Mouse (Mus musculus) layer of hippocampus, adult 2 months (tissue): Measurements from ENCODE around the gene Zfp239. TPM values are rescaled to one million over a fixed set of nuclear protein-coding genes. Genes with fewer than 3 reads are reported as not detected.
"Not testable (repeated sequence)": the region's sequence is repeated elsewhere in the genome, so short reads cannot be mapped to it uniquely, and the experiment has no call there.

ENCODE experiments used
- DNase-seq, 2 experiments: peaks; one replicate each; pipeline ENCODE4 v3.0.0; 2022; ENCODE audit warnings: low spot score in 2 of 2
- H3K27ac ChIP-seq: fragments of 200-600 bp; 2 replicates; pipeline ENCODE4 v1.8.1; 2022
- H3K4me3 ChIP-seq: fragments of 200-600 bp; 2 replicates; pipeline ENCODE4 v1.8.1; 2022; ENCODE audit warnings: mild to moderate bottlenecking
- CTCF ChIP-seq: fragments of 200-600 bp; conservative IDR thresholded peaks from 2 replicates; pipeline ENCODE4 v1.8.1; 2022; ENCODE audit warnings: antibody characterized with exemption, mild to moderate bottlenecking, moderate library complexity
- total RNA-seq, 2 experiments: library from RNA; stranded (reverse); gene quantifications; 2 replicates each; pipeline ENCODE4 v1.2.3; 2021

Zfp239 gene
- total RNA-seq, 2 experiments from 2014 or later: 35.9 to 38.4 TPM

- peak overlapping the region; percentile 92 for H3K27ac ChIP-seq
- TF ChIP-seq CTCF: no peak
- H3K4me3 ChIP-seq: peak overlapping the region; percentile 89
- DNase-seq: no peak
Observed at GRCm38 (mm10) chr6:117862465-117862864, 565 bp downstream of the Zfp239 start.

DNA sequence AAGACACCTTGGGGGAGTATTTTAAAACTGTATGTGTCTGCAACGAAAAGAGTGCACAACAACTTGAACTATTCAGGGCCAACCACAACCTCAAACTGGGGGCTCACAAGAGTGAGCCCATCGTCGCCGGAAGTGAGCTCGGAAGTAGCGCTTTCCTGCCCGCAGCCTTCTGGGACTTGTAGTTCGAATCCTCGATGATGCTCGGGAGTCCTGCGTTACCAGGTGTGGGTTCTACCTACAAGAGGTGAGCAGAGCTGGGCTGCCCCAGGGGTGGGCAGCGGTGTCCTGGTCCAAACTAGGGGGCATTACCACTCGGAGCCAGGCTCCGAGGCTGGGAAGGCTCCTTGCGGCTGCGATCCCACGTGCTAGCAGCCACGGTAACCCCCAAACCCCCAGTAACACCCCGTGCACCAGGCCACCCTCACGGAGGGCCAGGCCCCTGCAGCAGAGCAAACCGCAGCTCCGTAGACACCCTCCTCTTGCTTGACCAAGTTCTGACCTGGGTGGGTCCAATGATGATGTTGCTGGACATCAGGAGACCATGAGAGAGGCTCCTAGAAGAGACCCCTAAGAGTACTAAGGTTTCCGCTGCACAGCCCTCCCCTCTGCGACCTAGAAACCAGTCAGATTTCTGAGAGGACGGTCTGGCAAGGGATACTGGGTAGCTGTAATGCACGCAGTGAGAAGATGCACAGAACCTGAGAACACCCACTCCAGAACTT lies 1.2 kb downstream of the Zfp239 start:
- peak; percentile 67 to 68 for DNase-seq
- Histone ChIP-seq H3K27ac (peak overlapping the region; percentile 92), H3K4me3 (peak overlapping the region; percentile 89)
- no peak for TF ChIP-seq CTCF

DNA sequence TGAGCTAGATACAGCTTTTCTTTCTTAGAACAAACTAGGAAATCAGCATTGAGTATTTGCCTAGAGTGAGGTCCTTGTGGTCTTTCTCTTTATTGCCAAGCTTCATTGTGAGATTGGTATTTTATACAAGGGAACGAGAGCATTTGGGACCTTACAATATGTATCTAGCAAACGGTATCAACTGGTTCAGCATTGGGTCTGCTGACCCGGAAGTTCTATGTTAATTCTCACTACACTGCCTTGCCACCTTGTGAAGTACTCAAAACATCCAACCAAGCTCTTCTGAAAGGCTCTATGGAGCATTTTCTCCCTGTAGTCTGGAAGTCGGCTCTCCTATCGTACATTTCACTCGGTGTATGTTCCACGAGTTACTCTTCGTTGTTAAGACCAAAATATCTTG lies 1.9 kb downstream of the Zfp239 start:
- peak overlapping the region; percentile 89 for H3K4me3 ChIP-seq
- no peak for DNase-seq
- no peak for TF ChIP-seq CTCF
- H3K27ac ChIP-seq: no peak overlapping the region

- no peak for TF ChIP-seq CTCF
- no peak for DNase-seq
- Histone ChIP-seq H3K4me3 (no peak overlapping the region), H3K27ac (no peak overlapping the region)
Observed at GRCm38 (mm10) chr6:117868187-117868586, 6.3 kb downstream of the Zfp239 start.

GRCm38 (mm10) chr6:117871034-117871433 lies 9.1 kb downstream of the Zfp239 start:
- H3K27ac ChIP-seq: no peak overlapping the region
- TF ChIP-seq CTCF: no peak
- DNase-seq: no peak
- H3K4me3 ChIP-seq: no peak overlapping the region

DNA sequence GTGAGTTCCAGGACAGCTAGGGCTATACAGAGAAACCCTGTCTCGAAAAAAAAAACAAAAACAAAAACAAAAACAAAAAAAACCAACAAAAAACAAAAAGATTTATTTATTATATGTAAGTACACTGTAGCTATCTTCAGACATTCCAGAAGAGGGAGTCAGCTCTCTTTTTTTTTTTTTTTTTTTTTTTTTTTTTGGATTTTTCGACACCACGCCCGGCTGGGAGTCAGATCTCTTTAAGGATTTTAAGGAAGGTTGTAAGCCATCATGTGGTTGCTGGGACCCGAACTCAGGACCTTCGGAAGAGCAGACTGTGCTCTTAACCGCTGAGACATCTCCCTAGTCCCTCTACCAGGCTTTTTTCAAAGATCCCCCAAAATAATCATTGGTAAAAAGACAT lies 11.6 kb downstream of the Zfp239 start:
- H3K4me3 ChIP-seq: not testable (repeated sequence)
- peak; percentile 32; the same call in 1 of the 2 replicates for TF ChIP-seq CTCF

DNA sequence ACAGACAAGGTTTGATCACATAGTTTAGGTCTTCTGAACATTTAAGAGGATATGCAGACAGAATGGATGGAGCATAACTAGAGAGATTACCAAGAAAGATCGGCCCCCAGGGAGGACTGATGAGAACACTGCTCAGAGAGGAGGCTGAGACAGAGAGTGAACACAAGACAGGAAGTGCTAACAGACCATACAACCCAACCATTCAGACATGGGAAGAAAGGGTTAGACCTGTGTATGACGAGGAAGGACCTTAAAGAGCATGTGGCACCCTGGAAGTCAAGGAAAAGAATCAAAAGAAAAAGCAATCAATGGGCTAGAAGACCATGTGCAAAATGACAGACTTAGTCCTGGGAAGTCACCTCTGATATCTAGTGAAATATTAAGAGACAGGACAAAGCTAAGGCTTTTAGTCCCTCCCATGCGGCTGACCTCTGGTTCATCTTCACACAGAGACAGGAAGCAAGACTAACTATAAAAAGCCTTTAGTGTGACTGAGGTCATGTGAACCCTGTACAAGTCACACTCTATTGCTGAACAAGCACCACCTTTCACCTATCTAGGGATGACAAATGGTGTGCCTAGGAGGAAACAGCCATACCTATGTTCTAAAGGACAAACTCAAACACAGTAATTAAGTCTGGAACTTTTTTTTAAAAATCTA lies 12.9 kb downstream of the Zfp239 start:
- H3K27ac ChIP-seq: no peak overlapping the region
- no peak overlapping the region for H3K4me3 ChIP-seq
- DNase-seq: no peak
- TF ChIP-seq CTCF: no peak

More for the DNA sequence above, 11.6 kb downstream of the Zfp239 start:
- DNase-seq, H3K27ac ChIP-seq: not testable (repeated sequence)

DNA sequence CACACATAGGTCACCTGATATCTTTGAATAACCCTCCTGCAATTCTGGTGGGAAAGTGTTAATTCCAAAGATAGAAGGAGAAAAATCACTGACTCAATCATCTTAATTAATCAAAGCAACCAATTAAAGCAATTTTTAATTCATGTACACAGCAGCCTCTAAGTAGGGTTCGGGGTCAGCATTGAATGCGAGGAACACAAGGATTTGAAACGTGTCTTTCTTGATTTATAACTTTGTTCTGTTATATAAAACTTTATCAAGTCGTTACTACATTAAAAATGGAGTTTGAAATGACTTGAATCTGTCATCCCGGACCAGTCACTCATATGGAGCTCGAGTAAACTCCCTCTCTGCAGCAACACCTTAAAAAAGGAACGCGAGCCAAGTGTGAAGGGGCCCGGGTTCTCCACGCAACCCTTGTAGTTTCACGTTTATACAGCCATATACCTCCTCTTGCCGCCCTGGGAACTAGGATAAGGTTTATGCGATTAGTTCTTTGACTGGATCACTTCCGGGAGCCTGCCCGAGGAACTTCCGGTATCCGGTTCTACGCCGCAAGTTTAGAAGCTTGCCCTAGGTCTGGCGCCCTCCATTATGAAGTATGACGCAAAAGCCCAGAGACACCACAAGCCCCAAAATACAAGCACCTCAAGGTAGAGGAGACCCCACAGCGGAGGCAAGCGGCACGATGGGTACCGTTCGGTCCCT lies 17.0 kb downstream of the Zfp239 start:
- TF ChIP-seq CTCF: no peak
- peak overlapping the region; percentile 100 for H3K27ac ChIP-seq
- DNase-seq: peak; percentile 84 to 93
- H3K4me3 ChIP-seq: peak overlapping the region; percentile 66

DNA sequence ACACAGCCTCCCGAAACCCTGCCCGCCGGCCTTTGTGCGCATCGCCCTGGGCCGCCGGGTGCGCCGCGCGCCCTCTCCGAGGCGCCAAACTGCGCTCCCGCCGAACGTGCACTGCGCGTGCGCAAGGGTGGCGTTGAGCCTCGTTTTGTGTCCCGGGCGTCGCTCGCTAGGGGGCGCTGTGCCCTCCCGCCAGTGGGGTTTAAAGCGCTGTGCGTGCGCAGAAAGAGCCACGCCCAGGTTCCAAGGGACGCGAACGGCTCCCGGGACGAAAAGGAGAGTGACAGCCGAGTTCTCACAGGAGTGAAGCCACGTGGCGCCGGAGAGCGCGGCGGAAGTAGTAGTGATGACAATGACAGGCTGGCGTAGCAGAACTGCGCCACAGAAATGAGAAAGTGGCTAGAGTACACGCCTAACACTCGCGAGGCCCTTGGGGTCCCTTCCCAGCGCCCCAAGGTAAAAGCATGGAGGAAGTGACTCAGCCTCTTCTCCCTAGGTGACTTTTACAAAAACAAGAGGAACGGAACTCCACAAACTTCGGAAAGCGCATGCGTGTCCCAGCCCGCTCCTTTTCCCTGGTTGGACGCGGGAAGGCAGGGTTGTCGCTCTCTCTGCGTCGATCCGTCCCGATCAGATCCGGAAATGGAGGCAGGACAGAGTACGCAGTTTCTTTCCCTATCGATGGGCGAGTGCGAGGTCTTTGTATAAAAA lies 17.7 kb downstream of the Zfp239 start:
- peak; percentile 99 to 100 for DNase-seq
- Histone ChIP-seq H3K27ac (peak overlapping the region; percentile 100), H3K4me3 (peak overlapping the region; percentile 66)
- peak; percentile 99 for TF ChIP-seq CTCF

- Histone ChIP-seq H3K4me3 (peak overlapping the region; percentile 66), H3K27ac (peak overlapping the region; percentile 100)
- DNase-seq: no peak
- TF ChIP-seq CTCF: no peak
Observed at GRCm38 (mm10) chr6:117880394-117880838, 18.5 kb downstream of the Zfp239 start.

- no peak for DNase-seq
- peak overlapping the region; percentile 100; the same call in 1 of the 2 replicates for H3K27ac ChIP-seq
- H3K4me3 ChIP-seq: no peak overlapping the region
- no peak for TF ChIP-seq CTCF
Observed at GRCm38 (mm10) chr6:117881229-117881628, 19.3 kb downstream of the Zfp239 start.

- no peak for TF ChIP-seq CTCF
- Histone ChIP-seq H3K4me3 (no peak overlapping the region), H3K27ac (no peak overlapping the region)
- no peak for DNase-seq
Observed at GRCm38 (mm10) chr6:117881997-117882396, 20.1 kb downstream of the Zfp239 start.
